Mouse (Mus musculus) small intestine, adult 2 months (tissue): ENCODE measurements around the gene Pml.

Source experiments
- CTCF ChIP-seq: fragments of 200-500 bp; IDR thresholded peaks from 2 replicates; pipeline ENCODE4 v1.5.1; 2012; ENCODE audit warnings: low read depth, mild to moderate bottlenecking, control low read depth, inconsistent platforms, low read length, moderate library complexity, mixed read lengths; ENCODE audit not compliant: insufficient replicate concordance, insufficient read length; ENCODE audit errors: extremely low read depth
- POLR2A ChIP-seq: fragments of 200-500 bp; IDR thresholded peaks from 2 replicates; pipeline ENCODE4 v1.6.1; 2012; ENCODE audit warnings: low read depth, mild to moderate bottlenecking, control low read depth, inconsistent platforms, low read length, moderate library complexity

- no peak for TF ChIP-seq POLR2A
- no peak for TF ChIP-seq CTCF
These were observed 43.6 kb downstream of the Pml start for GRCm38 (mm10) chr9:58206013-58206412.
